Mouse (Mus musculus) kidney, embryonic 16.5 days (tissue): ENCODE measurements around the gene Atp8a2. TPM values are rescaled to one million over a fixed set of nuclear protein-coding genes. Genes with fewer than 3 reads are reported as not detected.

Experiments used
- ATAC-seq: fragments of 200-750 bp; cut with Nextera tagmentation; 2 replicates; pipeline ENCODE4 v1.8.0; 2017; ENCODE audit warnings: moderate TSS enrichment; ENCODE audit not compliant: low FRiP score, low TSS enrichment
- H3K27ac ChIP-seq: fragments of 300-500 bp; sonication (generic); 2 replicates; pipeline ENCODE4 v1.5.1; 2014; ENCODE audit warnings: low read length
- H3K27me3 ChIP-seq: fragments of 300-500 bp; sonication (generic); 2 replicates; pipeline ENCODE4 v1.6.1; 2014; ENCODE audit warnings: low read length, control low read depth, mixed read lengths; ENCODE audit not compliant: insufficient read depth
- H3K36me3 ChIP-seq: fragments of 300-500 bp; sonication (generic); 2 replicates; pipeline ENCODE4 v1.6.1; 2014; ENCODE audit warnings: low read length, control low read depth, mixed read lengths; ENCODE audit not compliant: insufficient read depth
- H3K4me1 ChIP-seq: fragments of 300-500 bp; sonication (generic); 2 replicates; pipeline ENCODE4 v1.6.1; 2014; ENCODE audit warnings: low read length, control low read depth, mixed read lengths; ENCODE audit not compliant: insufficient read depth
- H3K4me2 ChIP-seq: fragments of 300-500 bp; sonication (generic); replicated peaks from 2 replicates; pipeline ENCODE4 v1.6.1; 2014; ENCODE audit warnings: low read depth, low read length
- H3K4me3 ChIP-seq: fragments of 300-500 bp; sonication (generic); 2 replicates; pipeline ENCODE4 v1.5.1; 2014; ENCODE audit warnings: mild to moderate bottlenecking, low read length
- H3K9ac ChIP-seq: fragments of 300-500 bp; sonication (generic); replicated peaks from 2 replicates; pipeline ENCODE4 v1.6.1; 2014; ENCODE audit warnings: low read length
- H3K9me3 ChIP-seq: fragments of 300-500 bp; sonication (generic); 2 replicates; pipeline ENCODE4 v1.6.1; 2016; ENCODE audit warnings: low read length, control low read depth
- WGBS: fragments of 180-500 bp; shearing (Covaris S2); extraction: QIAGEN DNeasy Blood & Tissue Kit; methylation state at CpG from one replicate; pipeline ENCODE4 v1.1.7; 2014; 5-methylcytosine and 5-hydroxymethylcytosine counted together
- polyA plus RNA-seq: library from polyadenylated mRNA; unstranded; fragments of >200 nt; fragmentation: Nextera tagmentation; extraction: Ambion mirVana; gene quantifications from 2 replicates; pipeline ENCODE4 v1.2.1, GENCODE M21; 2015

Atp8a2 gene
- polyA plus RNA-seq, 1 experiment from 2014 or later, result 1.3 TPM

- H3K4me2 ChIP-seq, result no peak overlapping the region
- no peaks in the 10 kb centered on the region for H3K27me3 ChIP-seq
- no peak for ATAC-seq
- no peak overlapping the region for H3K27ac ChIP-seq
- no peak overlapping the region for H3K9ac ChIP-seq
- no peaks in the 10 kb centered on the region for H3K36me3 ChIP-seq
- 87% methylated on average over 5 of the region's 5 CpGs for WGBS
- no peaks in the 10 kb centered on the region for H3K4me1 ChIP-seq
- H3K9me3 ChIP-seq, result 0 out of 2 replicates have a peak, but pooled peaks cover 4% of the 10 kb centered on the region
- H3K4me3 ChIP-seq, result no peak overlapping the region
Observed at GRCm38 (mm10) chr14:60189771-60190170, 7.2 kb downstream of the Atp8a2 start.

- no peak for ATAC-seq
- Histone ChIP-seq H3K27me3 (no peaks in the 10 kb centered on the region), H3K4me2 (no peak overlapping the region), H3K9ac (no peak overlapping the region), H3K36me3 (no peaks in the 10 kb centered on the region), H3K4me1 (no peaks in the 10 kb centered on the region), H3K4me3 (no peak overlapping the region), H3K27ac (no peak overlapping the region), H3K9me3 (0 out of 2 replicates have a peak, but pooled peaks cover 4% of the 10 kb centered on the region)
- 80% methylated on average over 5 of the region's 5 CpGs for WGBS
Observed at GRCm38 (mm10) chr14:60188201-60188825, 8.7 kb downstream of the Atp8a2 start.

DNA sequence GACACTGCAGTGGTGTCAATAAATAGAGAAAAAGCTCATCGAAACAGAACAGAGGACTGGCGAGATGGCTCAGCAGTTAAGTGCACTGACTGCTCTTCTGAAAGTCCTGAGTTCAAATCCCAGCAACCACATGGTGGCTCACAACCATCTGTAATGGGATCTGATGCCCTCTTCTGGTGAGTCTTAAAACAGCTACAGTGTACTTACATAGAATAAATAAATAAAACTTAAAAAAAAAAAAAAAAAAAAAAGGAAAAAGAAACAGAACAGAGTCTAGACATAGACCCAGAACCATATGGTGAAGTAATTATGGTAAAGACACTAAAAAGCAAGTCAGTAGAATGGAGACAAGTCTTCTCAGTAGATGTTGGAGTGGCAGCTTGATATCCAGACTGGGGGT, 15.7 kb downstream of the Atp8a2 start:
- Histone ChIP-seq H3K27ac (no peak overlapping the region), H3K4me2 (no peak overlapping the region), H3K9ac (no peak overlapping the region), H3K4me3 (no peak overlapping the region), H3K36me3 (no peaks in the 10 kb centered on the region), H3K27me3 (peaks cover 14% of the 10 kb centered on the region), H3K4me1 (0 out of 2 replicates have a peak, but pooled peaks cover 8% of the 10 kb centered on the region), H3K9me3 (no peaks in the 10 kb centered on the region)
- WGBS, result 97% methylated on average over 2 of the region's 2 CpGs
- no peak for ATAC-seq

DNA sequence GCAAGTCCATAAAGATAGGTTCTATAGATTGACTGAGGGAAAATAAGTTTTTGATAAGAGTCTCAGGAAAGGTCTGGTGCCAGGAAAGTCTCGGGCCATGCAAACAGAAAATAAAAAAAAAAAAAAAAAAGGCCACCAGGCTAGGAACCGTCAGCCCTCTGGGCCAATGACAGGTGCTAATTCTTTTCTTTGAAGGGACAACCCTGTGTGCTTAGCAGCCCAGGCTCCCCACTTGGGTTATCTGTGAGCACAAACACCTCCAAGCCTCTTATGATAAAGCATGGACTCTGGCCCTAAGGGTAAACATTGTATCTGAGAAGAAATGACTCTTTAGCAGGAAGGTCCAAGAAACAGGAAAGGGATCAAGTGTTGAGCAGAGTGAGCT, 18.4 kb downstream of the Atp8a2 start:
- H3K27me3 ChIP-seq, result peaks cover 35% of the 10 kb centered on the region
- no peak overlapping the region for H3K27ac ChIP-seq
- H3K4me1 ChIP-seq, result 0 out of 2 replicates have a peak, but pooled peaks cover 8% of the 10 kb centered on the region
- 55% methylated on average over 2 of the region's 2 CpGs for WGBS
- no peaks in the 10 kb centered on the region for H3K36me3 ChIP-seq
- no peak for ATAC-seq
- no peak overlapping the region for H3K4me3 ChIP-seq
- H3K9me3 ChIP-seq, result no peaks in the 10 kb centered on the region
- no peak overlapping the region for H3K9ac ChIP-seq
- H3K4me2 ChIP-seq, result no peak overlapping the region

DNA sequence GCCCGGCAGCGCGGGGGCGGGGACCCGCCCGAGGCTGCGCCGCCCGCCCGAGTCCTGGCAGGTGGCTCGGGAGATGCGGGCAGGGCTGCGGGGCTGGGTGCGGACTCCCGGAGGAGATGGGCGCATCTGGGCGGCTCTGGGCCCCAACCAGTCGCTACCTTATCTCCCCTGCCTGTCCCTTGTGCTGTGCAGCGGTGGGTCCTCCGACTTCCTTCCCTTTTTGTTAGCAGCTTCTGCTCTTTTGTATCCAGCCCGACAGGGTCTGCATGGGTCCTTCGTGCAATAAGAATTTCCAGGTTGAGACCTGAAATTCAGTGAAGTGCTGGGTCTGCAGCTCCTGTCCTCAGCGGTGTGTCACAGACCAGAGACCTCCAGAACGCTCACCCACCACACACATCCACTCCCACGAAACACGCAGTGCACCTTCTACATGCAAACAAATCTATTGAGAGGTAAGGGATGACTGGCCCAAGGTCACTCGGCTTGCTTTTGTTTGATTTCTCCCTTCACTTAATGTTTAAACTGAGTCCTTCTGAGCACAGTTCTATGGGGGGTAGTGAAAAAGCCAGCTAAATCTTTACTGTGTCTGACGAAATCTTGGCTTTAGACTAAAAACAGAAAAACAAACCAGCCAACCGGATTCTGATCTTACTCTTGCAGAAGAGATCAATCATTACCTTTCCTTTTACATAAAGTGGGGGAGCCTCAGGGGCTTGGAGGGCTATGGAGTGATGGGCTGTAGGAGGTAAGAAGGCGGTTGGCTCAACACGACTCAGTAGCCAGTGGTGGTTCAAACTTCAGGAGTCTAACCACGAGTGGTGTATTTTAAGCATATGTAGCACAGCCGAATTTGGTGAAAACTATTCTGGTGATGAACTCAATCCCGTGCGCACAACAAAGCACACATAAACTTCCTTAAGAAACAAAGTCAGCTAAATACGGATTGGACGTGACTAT, 19.1 kb downstream of the Atp8a2 start:
- peaks cover 35% of the 10 kb centered on the region for H3K27me3 ChIP-seq
- H3K4me1 ChIP-seq, result 0 out of 2 replicates have a peak, but pooled peaks cover 8% of the 10 kb centered on the region
- ATAC-seq, result no peak
- H3K36me3 ChIP-seq, result no peaks in the 10 kb centered on the region
- H3K4me3 ChIP-seq, result peak overlapping the region; percentile 78
- 19% methylated on average over 34 of the region's 37 CpGs for WGBS
- peak overlapping the region; percentile 100 for H3K4me2 ChIP-seq
- no peak overlapping the region for H3K27ac ChIP-seq
- H3K9ac ChIP-seq, result peak overlapping the region; percentile 74
- H3K9me3 ChIP-seq, result no peaks in the 10 kb centered on the region

GRCm38 (mm10) chr14:60176891-60177613, 19.9 kb downstream of the Atp8a2 start:
- H3K9me3 ChIP-seq, result no peaks in the 10 kb centered on the region
- H3K4me1 ChIP-seq, result 0 out of 2 replicates have a peak, but pooled peaks cover 8% of the 10 kb centered on the region
- no peaks in the 10 kb centered on the region for H3K36me3 ChIP-seq
- under 1% methylated on average over 75 of the region's 84 CpGs for WGBS
- H3K4me3 ChIP-seq, result peak overlapping the region; percentile 78
- peak; percentile 76 for ATAC-seq
- H3K27ac ChIP-seq, result no peak overlapping the region
- H3K27me3 ChIP-seq, result peaks cover 35% of the 10 kb centered on the region
- H3K9ac ChIP-seq, result peak overlapping the region; percentile 74
- peak overlapping the region; percentile 100 for H3K4me2 ChIP-seq

DNA sequence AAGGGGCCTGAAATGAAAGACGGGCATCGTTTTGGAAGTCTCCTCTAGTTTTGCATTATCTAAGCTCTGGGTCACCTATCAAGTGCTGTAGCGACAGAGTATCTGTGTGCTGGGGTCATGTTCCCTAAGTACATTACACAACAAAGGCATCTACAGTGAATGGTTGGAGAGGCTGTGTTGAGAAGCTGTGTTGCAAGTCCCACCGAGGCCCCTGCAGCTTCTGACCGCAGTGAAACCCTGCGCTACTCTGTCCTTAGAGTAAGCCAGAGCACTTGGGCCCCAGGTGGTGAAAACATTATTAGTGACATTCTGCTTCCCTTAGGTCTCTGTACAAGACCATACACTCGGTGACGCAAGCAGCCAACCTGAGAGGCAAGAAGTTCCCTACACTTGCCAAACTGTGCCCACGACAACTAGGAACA, 20.5 kb downstream of the Atp8a2 start:
- Histone ChIP-seq H3K4me1 (0 out of 2 replicates have a peak, but pooled peaks cover 8% of the 10 kb centered on the region), H3K36me3 (no peaks in the 10 kb centered on the region), H3K9ac (no peak overlapping the region), H3K9me3 (no peaks in the 10 kb centered on the region), H3K4me2 (peak overlapping the region; percentile 100), H3K27ac (no peak overlapping the region), H3K27me3 (peaks cover 35% of the 10 kb centered on the region), H3K4me3 (peak overlapping the region; percentile 78)
- peak; percentile 24; the same call in 1 of the 2 replicates for ATAC-seq
- 31% methylated on average over 9 of the region's 9 CpGs for WGBS

DNA sequence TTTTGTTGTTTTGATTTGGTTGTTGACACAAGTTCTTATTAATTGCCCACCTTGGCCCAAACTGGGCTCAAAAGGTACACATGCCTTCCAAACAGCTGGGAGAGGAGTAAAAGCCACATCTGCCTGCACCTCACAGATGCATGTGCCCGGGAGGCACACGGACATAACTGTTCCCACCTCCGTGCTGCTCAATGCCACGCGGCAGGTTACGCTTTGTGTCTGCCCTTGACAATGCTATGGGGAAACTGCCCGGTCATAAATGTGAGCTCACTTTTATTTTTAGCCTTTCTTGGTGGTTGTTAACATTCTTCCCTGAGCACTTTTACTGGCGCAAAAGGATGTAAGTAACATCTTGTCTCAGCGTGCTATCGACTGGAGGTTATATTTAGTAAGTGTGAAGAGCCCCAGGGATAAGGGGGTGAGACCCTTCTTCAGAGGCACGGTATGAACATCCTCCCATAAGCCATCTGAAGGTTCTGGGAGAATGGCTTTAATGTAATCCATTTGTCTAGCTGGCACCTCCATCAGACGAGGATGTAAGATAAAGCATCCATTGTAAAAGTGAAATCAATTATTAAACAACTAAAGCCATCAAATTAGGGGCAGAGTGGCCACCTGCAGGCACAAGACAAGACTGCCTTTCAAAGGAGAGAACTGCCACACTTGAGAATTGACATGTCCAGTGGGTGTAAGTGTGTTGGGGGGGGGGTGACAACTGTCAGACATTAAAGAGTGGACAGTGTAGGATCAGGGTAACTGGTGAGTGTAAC, 24.5 kb downstream of the Atp8a2 start:
- WGBS, result 60% methylated on average over 12 of the region's 12 CpGs
- no peak overlapping the region for H3K27ac ChIP-seq

More for the DNA sequence above, 24.5 kb downstream of the Atp8a2 start:
- Histone ChIP-seq H3K9me3 (no peaks in the 10 kb centered on the region), H3K4me2 (no peak overlapping the region), H3K4me3 (no peak overlapping the region), H3K27me3 (peaks cover 28% of the 10 kb centered on the region), H3K9ac (no peak overlapping the region), H3K36me3 (no peaks in the 10 kb centered on the region), H3K4me1 (0 out of 2 replicates have a peak, but pooled peaks cover under 1% of the 10 kb centered on the region)
- ATAC-seq, result no peak
